Mouse (Mus musculus) bone marrow, adult 2 months (tissue): ENCODE data around the gene Ubash3a.

ENCODE experiments used
- CTCF ChIP-seq: fragments of 200-500 bp; IDR thresholded peaks from 2 replicates; pipeline ENCODE4 v1.5.1; 2011; ENCODE audit warnings: low read length, control low read depth; ENCODE audit not compliant: control insufficient read depth, insufficient read depth
- POLR2A ChIP-seq: fragments of 200-500 bp; IDR thresholded peaks from 2 replicates; pipeline ENCODE4 v1.6.1; 2011; ENCODE audit warnings: low read depth, mild to moderate bottlenecking, control low read depth, low read length, borderline replicate concordance; ENCODE audit not compliant: control insufficient read depth

- TF ChIP-seq POLR2A (no peak), CTCF (no peak)
Measured at GRCm38 (mm10) chr17:31275181-31275580, 67.5 kb downstream of the Ubash3a start.
